Comparison of ENCODE assay signal across 9 mouse cellular contexts in the genomic region with DNA sequence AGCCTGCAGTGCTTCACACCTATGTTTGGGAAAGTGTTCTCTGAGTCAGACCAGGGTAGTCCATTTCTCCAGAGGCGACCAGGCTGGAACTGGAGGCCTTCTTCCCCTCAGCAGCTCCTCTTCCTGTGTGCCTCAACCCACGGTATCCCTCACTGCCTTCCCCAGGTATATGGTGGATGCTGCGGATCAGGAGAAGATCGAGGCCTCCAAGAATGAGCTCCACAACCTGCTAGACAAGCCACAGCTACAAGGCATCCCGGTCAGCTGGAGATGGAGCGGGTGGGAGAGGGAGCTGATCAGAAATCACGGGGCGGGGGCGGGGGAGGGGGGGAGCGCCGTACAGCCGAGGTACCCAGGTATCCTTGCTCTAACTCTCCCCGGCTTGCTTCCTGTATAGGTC. TPM values are rescaled to one million over a fixed set of nuclear protein-coding genes. Genes with fewer than 3 reads are reported as not detected.
DNase-seq lines count a peak whose midpoint lies in the region; ATAC-seq lines count a peak whose summit lies in the region.
"Had no signal": no experiment of that assay in that cellular context is flagged by ENCODE, and none has a peak within 500 bp of the region (broad histone marks: within the 10 kb centered on the region; RNA-seq: fewer than 3 reads in every experiment).

No protein-coding gene starts in this region.

- DNase-seq in heart, postnatal 36 days, result no peak
- DNase-seq in embryonic facial prominence, embryonic 10.5 days (ENCODE audit: low spot score), result no peak
- no peak for DNase-seq in left cerebral cortex, adult 8-10 months (ENCODE audit: low spot score in 2 of 2)
- no peak for DNase-seq in cerebellum, adult 8-10 months
- DNase-seq in ovary, postnatal 36 days (ENCODE audit: low spot score), result no peak

- intact Hi-C loops in heart, postnatal 36 days (cut with DNase I), result loop anchor here (1.0 kb wide), 2 partner anchors 104 to 214 kb away; partner anchors contain the start of gene Elf3

- peaks cover 12% of the 10 kb centered on the region; the same call in 1 of the 2 replicates for H3K36me3 ChIP-seq in heart, embryonic 16.5 days (ENCODE audit: control insufficient read depth, insufficient read depth)
- H3K36me3 ChIP-seq in embryonic facial prominence, embryonic 10.5 days (replicated peaks), result peaks cover 52% of the 10 kb centered on the region
- H3K36me3 ChIP-seq in hindbrain, embryonic 16.5 days (ENCODE audit: control insufficient read depth, insufficient read depth, low read length), result peaks cover 18% of the 10 kb centered on the region
- peaks cover 12% of the 10 kb centered on the region; the same call in 1 of the 2 replicates for H3K36me3 ChIP-seq in midbrain, embryonic 15.5 days (replicated peaks)

- ATAC-seq in heart, embryonic 16.5 days (replicated peaks; ENCODE audit: extremely low read depth, insufficient read depth, low FRiP score), result 0 out of 2 replicates have a peak, but pooled peaks have one; percentile 1
- ATAC-seq in hindbrain, embryonic 16.5 days, result peak; percentile 11; the same call in 1 of the 2 replicates
- peak; percentile 12; the same call in 1 of the 2 replicates for ATAC-seq in midbrain, embryonic 15.5 days (replicated peaks)

- H3K9ac ChIP-seq in heart, embryonic 16.5 days (ENCODE audit: low read length), result no peak overlapping the region
- H3K9ac ChIP-seq in hindbrain, embryonic 16.5 days (ENCODE audit: low read depth, low read length), result peak overlapping the region; percentile 63
- H3K9ac ChIP-seq in midbrain, embryonic 15.5 days, result peak overlapping the region; percentile 37

- no peaks in the 10 kb centered on the region for H3K9me3 ChIP-seq in heart, embryonic 16.5 days (replicated peaks; ENCODE audit: control insufficient read depth, low read length)
- no peaks in the 10 kb centered on the region for H3K9me3 ChIP-seq in embryonic facial prominence, embryonic 10.5 days
- H3K9me3 ChIP-seq in hindbrain, embryonic 16.5 days (ENCODE audit: control insufficient read depth, low read length), result no peaks in the 10 kb centered on the region
- no peaks in the 10 kb centered on the region for H3K9me3 ChIP-seq in midbrain, embryonic 15.5 days

- 25% methylated on average over 13 of the region's 13 CpGs for WGBS in heart, embryonic 16.5 days
- 20% methylated on average over 13 of the region's 13 CpGs for WGBS in embryonic facial prominence, embryonic 10.5 days
- WGBS in hindbrain, embryonic 16.5 days, result 18% methylated on average over 13 of the region's 13 CpGs
- WGBS in midbrain, embryonic 15.5 days, result 16% methylated on average over 13 of the region's 13 CpGs

- peak overlapping the region; percentile 41 for H3K4me2 ChIP-seq in heart, embryonic 16.5 days (ENCODE audit: low read depth, low read length)
- H3K4me2 ChIP-seq in hindbrain, embryonic 16.5 days (ENCODE audit: low read length), result peak overlapping the region; percentile 46
- peak overlapping the region; percentile 39 for H3K4me2 ChIP-seq in midbrain, embryonic 15.5 days

- peaks cover 15% of the 10 kb centered on the region for H3K27me3 ChIP-seq in heart, embryonic 16.5 days (ENCODE audit: control insufficient read depth, insufficient read depth, low read length)
- no peaks in the 10 kb centered on the region for H3K27me3 ChIP-seq in embryonic facial prominence, embryonic 10.5 days (replicated peaks; ENCODE audit: low read depth, poor library complexity, severe bottlenecking)
- no peaks in the 10 kb centered on the region for H3K27me3 ChIP-seq in hindbrain, embryonic 16.5 days (replicated peaks; ENCODE audit: control insufficient read depth, insufficient read depth, low read length)
- no peaks in the 10 kb centered on the region for H3K27me3 ChIP-seq in midbrain, embryonic 15.5 days (replicated peaks)

- peaks cover 26% of the 10 kb centered on the region for H3K4me1 ChIP-seq in heart, embryonic 16.5 days (ENCODE audit: control insufficient read depth, insufficient read depth, low read length)
- H3K4me1 ChIP-seq in embryonic facial prominence, embryonic 10.5 days, result peaks cover 34% of the 10 kb centered on the region
- H3K4me1 ChIP-seq in hindbrain, embryonic 16.5 days (ENCODE audit: control insufficient read depth, insufficient read depth, low read depth, low read length), result peaks cover 32% of the 10 kb centered on the region
- peaks cover 42% of the 10 kb centered on the region for H3K4me1 ChIP-seq in midbrain, embryonic 15.5 days

- 0 out of 2 replicates have a peak overlapping the region, but pooled peaks have one; percentile 7 for H3K27ac ChIP-seq in heart, embryonic 16.5 days (ENCODE audit: low read length)
- peak overlapping the region; percentile 91 for H3K27ac ChIP-seq in embryonic facial prominence, embryonic 10.5 days (replicated peaks)
- peak overlapping the region; percentile 86 for H3K27ac ChIP-seq in hindbrain, embryonic 16.5 days (ENCODE audit: low read depth, low read length)
- peak overlapping the region; percentile 88 for H3K27ac ChIP-seq in midbrain, embryonic 15.5 days

- no peak overlapping the region for H3K4me3 ChIP-seq in heart, embryonic 16.5 days (ENCODE audit: low read length)
- H3K4me3 ChIP-seq in embryonic facial prominence, embryonic 10.5 days, result peak overlapping the region; percentile 51
- no peak overlapping the region for H3K4me3 ChIP-seq in hindbrain, embryonic 16.5 days (ENCODE audit: low read length)
- H3K4me3 ChIP-seq in midbrain, embryonic 15.5 days, result 0 out of 2 replicates have a peak overlapping the region, but pooled peaks have one; percentile 5

RNA-seq across cellular contexts. Expression of gene Arl8a, which starts 7.4 kb away (rescaled TPM):
- 40.2 and 43.9 TPM in 2 replicates for polyA plus RNA-seq in heart, embryonic 16.5 days (2015; fragmentation: Nextera tagmentation; extraction: Ambion mirVana)
- total RNA-seq in heart, postnatal 36 days (2021), result 10 to 100 TPM; 21.1 to 26.7 TPM
- polyA plus RNA-seq in embryonic facial prominence, embryonic 10.5 days (2016; fragmentation: Nextera tagmentation; extraction: Ambion mirVana), result 48.3 and 50.3 TPM in 2 replicates
- 329 and 392 TPM in 2 replicates for polyA plus RNA-seq in hindbrain, embryonic 16.5 days (2015; fragmentation: Nextera tagmentation; extraction: Ambion mirVana)
- polyA plus RNA-seq in midbrain, embryonic 15.5 days (2015; fragmentation: Nextera tagmentation; extraction: Ambion mirVana), result 401 and 406 TPM in 2 replicates
- total RNA-seq in left cerebral cortex, adult 8-10 months (2022), result 100 to 1,000 TPM; 255 to 276 (median 267) TPM

RNA-seq across cellular contexts. Expression of gene Gpr37l1, which starts 13.5 kb away (rescaled TPM):
- polyA plus RNA-seq in heart, embryonic 16.5 days (2015; fragmentation: Nextera tagmentation; extraction: Ambion mirVana), result not detected in 2 replicates
- 1 to 10 TPM in 1 of 2 experiments, under 1 TPM in 1; 0.92 to 1.0 TPM for total RNA-seq in heart, postnatal 36 days (2021)
- polyA plus RNA-seq in embryonic facial prominence, embryonic 10.5 days (2016; fragmentation: Nextera tagmentation; extraction: Ambion mirVana), result not detected in 2 replicates
- polyA plus RNA-seq in hindbrain, embryonic 16.5 days (2015; fragmentation: Nextera tagmentation; extraction: Ambion mirVana), result 2.7 and 6.1 TPM in 2 replicates
- 0.87 and 1.2 TPM in 2 replicates for polyA plus RNA-seq in midbrain, embryonic 15.5 days (2015; fragmentation: Nextera tagmentation; extraction: Ambion mirVana)
- total RNA-seq in left cerebral cortex, adult 8-10 months (2022), result 100 to 1,000 TPM; 177 to 205 (median 196) TPM
- total RNA-seq: hematopoietic stem cell, adult 5-6 weeks had no signal

RNA-seq across cellular contexts. Expression of gene Ptpn7, which starts 21.5 kb away (rescaled TPM):
- 7.3 and 20.5 TPM in 2 replicates for polyA plus RNA-seq in heart, embryonic 16.5 days (2015; fragmentation: Nextera tagmentation; extraction: Ambion mirVana)
- total RNA-seq in heart, postnatal 36 days (2021), result under 1 TPM; 0.69 to 0.70 TPM
- 1.3 and 2.1 TPM in 2 replicates for polyA plus RNA-seq in embryonic facial prominence, embryonic 10.5 days (2016; fragmentation: Nextera tagmentation; extraction: Ambion mirVana)
- polyA plus RNA-seq in hindbrain, embryonic 16.5 days (2015; fragmentation: Nextera tagmentation; extraction: Ambion mirVana), result 0.24 and 0.30 TPM in 2 replicates
- polyA plus RNA-seq in midbrain, embryonic 15.5 days (2015; fragmentation: Nextera tagmentation; extraction: Ambion mirVana), result 0.34 and 0.50 TPM in 2 replicates
- total RNA-seq in left cerebral cortex, adult 8-10 months (2022), result 1 to 10 TPM; 1.3 to 1.5 (median 1.3) TPM

RNA-seq across cellular contexts. Expression of gene Lgr6, which starts 48.9 kb away (rescaled TPM):
- polyA plus RNA-seq in heart, embryonic 16.5 days (2015; fragmentation: Nextera tagmentation; extraction: Ambion mirVana), result 2.5 and 4.6 TPM in 2 replicates
- total RNA-seq in heart, postnatal 36 days (2021), result 10 to 100 TPM; 15.6 to 19.8 TPM
- 0.73 and 1.1 TPM in 2 replicates for polyA plus RNA-seq in embryonic facial prominence, embryonic 10.5 days (2016; fragmentation: Nextera tagmentation; extraction: Ambion mirVana)
- 1.4 and 1.7 TPM in 2 replicates for polyA plus RNA-seq in hindbrain, embryonic 16.5 days (2015; fragmentation: Nextera tagmentation; extraction: Ambion mirVana)
- 0.77 and 1.0 TPM in 2 replicates for polyA plus RNA-seq in midbrain, embryonic 15.5 days (2015; fragmentation: Nextera tagmentation; extraction: Ambion mirVana)
- total RNA-seq in left cerebral cortex, adult 8-10 months (2022), result 1 to 10 TPM; 1.2 to 2.4 (median 1.7) TPM
- total RNA-seq: hematopoietic stem cell, adult 5-6 weeks had no signal

Comparison
In these comparisons a context has a peak if more than half of its experiments do, and no peak if none do; other contexts are left out.
1. H3K27ac ChIP-seq: peak in every context shown above with its lines; median percentile 91 in embryonic facial prominence, embryonic 10.5 days; 88 in midbrain, embryonic 15.5 days; 86 in hindbrain, embryonic 16.5 days; 7 in heart, embryonic 16.5 days.
2. H3K4me3 ChIP-seq: peak in embryonic facial prominence, embryonic 10.5 days (single experiment) and midbrain, embryonic 15.5 days (single experiment); none in heart, embryonic 16.5 days (single experiment) and hindbrain, embryonic 16.5 days (single experiment).
3. Peak in every context shown above with its lines, with median percentiles within 50 percentile points of each other: ATAC-seq and H3K4me2 ChIP-seq.